8 mouse cellular contexts compared by ENCODE assay signal in genomic region chr1:61771213-61771612, GRCm38 (mm10).
DNase-seq lines count a peak whose midpoint lies in the region; ATAC-seq lines count a peak whose summit lies in the region.

No protein-coding gene starts in this region.

- ATAC-seq in neural tube, embryonic 14.5 days (ENCODE audit: low read depth), result peak; percentile 66; the same call in 1 of the 2 replicates

- intact Hi-C loops in left cerebral cortex, postnatal 4 days (cut with DNase I), result loop anchor here (5.0 kb wide), 1 partner anchor 394 kb away; no protein-coding TSS in a partner anchor

- H3K9ac ChIP-seq in neural tube, embryonic 14.5 days (replicated peaks; ENCODE audit: low read depth, low read length), result no peak overlapping the region

- H3K4me3 ChIP-seq in neural tube, embryonic 14.5 days (ENCODE audit: low read depth, low read length), result no peak overlapping the region

- H3K27me3 ChIP-seq in neural tube, embryonic 14.5 days (ENCODE audit: control insufficient read depth, insufficient read depth, low read length), result no peaks in the 10 kb centered on the region

- no peak overlapping the region for H3K4me2 ChIP-seq in neural tube, embryonic 14.5 days (ENCODE audit: low read depth, low read length)

- DNase-seq in 416B (ENCODE audit: low read depth) (peak; percentile 69), MN1 (ENCODE audit: low spot score) (peak; percentile 62)
- DNase-seq in cerebellum, adult 9-11 months, result peak; percentile 6
- peak; percentile 72 for DNase-seq in gastrocnemius, adult 18-20 months (ENCODE audit: low spot score)
- DNase-seq in kidney, adult 18-20 months, result peak; percentile 67
- DNase-seq in left cerebral cortex, postnatal 4 days, result peak; percentile 72
- peak; percentile 40 for DNase-seq in thymus, postnatal 0 days (ENCODE audit: low spot score)

- H3K4me1 ChIP-seq in neural tube, embryonic 14.5 days (ENCODE audit: control insufficient read depth, insufficient read depth, low read length), result no peaks in the 10 kb centered on the region

- H3K9me3 ChIP-seq in neural tube, embryonic 14.5 days (ENCODE audit: control insufficient read depth, low read length), result no peaks in the 10 kb centered on the region

- H3K36me3 ChIP-seq in neural tube, embryonic 14.5 days (ENCODE audit: control insufficient read depth, insufficient read depth, low read length), result no peaks in the 10 kb centered on the region

- no peak overlapping the region for H3K27ac ChIP-seq in neural tube, embryonic 14.5 days (ENCODE audit: low read depth, low read length)

Comparison
In these comparisons a context has a peak if more than half of its experiments do, and no peak if none do; other contexts are left out.
1. DNase-seq: peak in every context shown above with its lines; median percentile 72 in gastrocnemius, adult 18-20 months; 72 in left cerebral cortex, postnatal 4 days; 69 in 416B; 67 in kidney, adult 18-20 months; 62 in MN1; 40 in thymus, postnatal 0 days; 6 in cerebellum, adult 9-11 months.